Mouse (Mus musculus): ENCODE results near the gene Fbxo7.

GRCm38 (mm10) chr10:86100281-86100851, 78.6 kb downstream of the Fbxo7 start:
- TF ChIP-seq CTCF (IDR thresholded peaks at IDR 0.05; ENCODE audit: low read depth) (no peak), EP300 (IDR thresholded peaks at IDR 0.05; ENCODE audit: low read depth) (no peak)
